Mouse (Mus musculus) neutrophil, adult 5-6 weeks (primary cell): ENCODE measurements around the gene Calm1. TPM values are rescaled to one million over a fixed set of nuclear protein-coding genes. Genes with fewer than 3 reads are reported as not detected.

ENCODE experiments used
- ATAC-seq: fragments of 151-379, 151-347 bp; 2 replicates; pipeline ENCODE4 v1.8.0; 2017; ENCODE audit warnings: mild to moderate bottlenecking, moderate TSS enrichment; ENCODE audit not compliant: insufficient number of reproducible peaks, poor library complexity, low FRiP score, severe bottlenecking; ENCODE audit errors: extremely low read depth
- total RNA-seq: library from RNA; stranded (forward); fragments of 200-1000 nt; gene quantifications from 2 replicates; pipeline ENCODE4 v1.2.3, GENCODE M21; 2017

Calm1 gene
- total RNA-seq, 1 experiment from 2014 or later = 524 TPM

DNA sequence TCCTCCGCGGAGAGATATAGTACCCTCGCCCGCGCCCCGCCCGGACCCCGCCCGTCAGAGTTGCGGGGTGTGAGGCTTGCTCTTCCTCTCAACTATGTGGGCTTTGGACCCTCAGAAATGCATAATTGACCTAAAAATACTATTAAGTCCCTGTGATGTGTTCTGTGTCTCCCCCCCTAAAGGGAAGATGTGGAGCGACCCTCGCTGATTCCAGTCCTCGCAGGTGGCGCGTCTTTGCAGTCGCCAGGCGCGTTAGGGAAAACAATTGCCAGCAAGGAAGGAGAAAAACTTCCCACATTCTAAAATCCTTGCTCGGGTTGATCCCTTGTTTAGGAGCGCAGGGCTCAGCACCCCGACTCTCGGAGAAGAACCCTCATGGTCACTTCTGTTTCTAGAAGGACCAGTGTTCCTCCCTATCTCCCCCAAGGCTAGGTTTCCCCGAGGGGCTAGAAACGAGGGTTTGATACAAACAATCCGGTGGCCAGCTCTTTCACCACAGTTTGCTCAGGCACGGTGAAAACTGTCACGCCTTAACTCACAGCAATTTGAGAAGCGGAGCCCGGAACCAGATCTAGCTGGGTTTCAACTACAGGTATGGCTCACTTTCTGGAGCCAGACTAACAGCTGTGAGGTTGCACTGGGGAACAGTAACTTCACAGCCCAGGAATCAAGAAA lies 11.3 kb upstream of the Calm1 start:
- ATAC-seq = no peak

- ATAC-seq = no peak
These were observed 8.4 kb upstream of the Calm1 start for GRCm38 (mm10) chr12:100190802-100191201.

GRCm38 (mm10) chr12:100194181-100194580 lies 5.1 kb upstream of the Calm1 start:
- peak; percentile 44; the same call in 1 of the 2 replicates for ATAC-seq

DNA sequence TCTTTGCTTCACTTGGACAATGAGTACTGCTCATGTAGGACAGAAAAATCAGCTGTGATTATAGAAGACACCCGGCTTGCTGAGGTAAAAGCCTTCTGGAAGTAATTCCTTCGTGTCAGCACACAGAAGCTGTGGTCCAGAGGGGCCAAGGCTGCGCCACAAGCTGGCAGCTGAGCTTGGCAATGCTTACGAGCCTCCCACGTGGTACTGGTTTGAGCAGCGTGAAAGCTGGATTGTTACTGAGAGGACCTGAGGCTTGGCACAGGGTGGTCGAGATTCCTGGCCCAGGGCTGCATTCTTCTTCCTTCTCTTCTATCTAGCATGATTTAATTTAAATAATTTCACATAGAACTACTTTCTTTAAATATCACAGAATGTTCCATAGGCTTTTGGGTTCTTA lies 2.4 kb upstream of the Calm1 start:
- no peak for ATAC-seq

DNA sequence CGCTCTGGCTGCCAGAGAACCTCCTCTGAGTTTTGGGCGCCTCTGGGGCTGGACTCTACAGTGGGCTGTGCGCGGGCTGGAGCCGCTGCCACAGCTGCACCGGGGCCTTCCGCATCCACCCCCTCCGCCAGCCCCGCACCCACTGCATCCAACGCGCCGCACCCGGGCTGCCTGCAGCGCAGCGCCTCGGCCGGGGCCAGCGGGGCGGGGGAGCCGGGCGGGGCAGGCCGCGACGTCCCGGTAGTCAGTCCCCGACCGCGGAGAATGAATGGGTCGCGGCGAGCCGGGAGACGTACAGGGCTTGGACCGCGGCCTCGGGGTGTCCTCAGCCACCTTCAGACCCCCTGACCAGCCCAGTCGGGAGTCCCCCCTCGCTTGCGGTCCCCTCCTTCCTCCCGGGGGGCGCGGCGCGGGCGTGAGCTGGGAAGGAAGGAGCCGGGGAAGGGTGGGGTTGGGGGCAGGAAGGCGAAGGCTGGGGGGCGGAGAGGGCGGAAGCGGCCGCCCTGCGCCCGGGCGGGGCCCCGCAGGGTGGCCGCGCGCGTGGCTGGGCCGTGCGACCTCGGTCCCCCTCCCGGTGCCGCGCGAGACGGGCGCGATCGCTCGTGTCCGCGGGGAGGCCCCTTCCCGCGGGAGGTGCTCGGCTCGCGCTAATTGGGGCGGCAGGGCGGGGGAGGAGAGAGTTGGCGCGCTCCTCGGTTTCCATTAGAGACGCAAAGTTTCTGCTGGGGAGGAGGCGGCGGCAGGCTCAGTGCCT lies 833 bp downstream of the Calm1 start:
- 0 out of 2 replicates have a peak, but pooled peaks have one; percentile 1 for ATAC-seq

DNA sequence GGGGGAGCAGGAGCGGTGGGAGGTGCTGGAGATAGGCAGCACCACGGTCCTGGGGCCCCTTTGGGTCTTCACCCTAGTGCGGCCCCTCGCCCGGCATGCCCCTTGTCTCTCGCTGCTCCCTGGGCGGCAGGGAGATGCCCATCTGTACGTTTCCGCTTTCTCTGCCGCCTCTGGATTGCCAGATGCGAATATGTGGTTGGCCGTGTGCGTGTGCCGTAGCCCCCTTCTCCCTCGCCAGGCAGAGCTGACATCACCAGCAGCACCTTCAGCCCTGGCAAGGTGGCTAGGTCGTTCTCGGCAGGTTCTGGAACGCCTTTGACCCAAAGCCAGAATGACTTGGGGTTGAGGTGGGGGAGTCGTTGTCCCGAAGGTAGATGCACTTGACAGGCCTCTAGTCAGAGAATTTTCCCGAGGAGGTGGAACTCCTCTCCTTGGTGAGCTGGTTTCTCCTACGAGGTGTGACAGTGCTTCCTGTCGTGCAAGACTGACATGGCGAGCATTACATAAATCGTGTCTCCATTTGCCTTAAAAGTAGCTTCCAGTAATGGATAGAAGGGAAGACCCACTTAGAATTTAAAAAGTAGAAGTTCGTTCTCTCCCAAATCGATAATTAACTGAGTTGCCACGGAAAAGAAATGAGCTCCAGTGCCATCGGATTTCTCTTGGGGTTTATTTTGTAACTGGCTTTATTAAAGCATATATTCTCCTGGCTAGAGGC lies 1.6 kb downstream of the Calm1 start:
- ATAC-seq = no peak

DNA sequence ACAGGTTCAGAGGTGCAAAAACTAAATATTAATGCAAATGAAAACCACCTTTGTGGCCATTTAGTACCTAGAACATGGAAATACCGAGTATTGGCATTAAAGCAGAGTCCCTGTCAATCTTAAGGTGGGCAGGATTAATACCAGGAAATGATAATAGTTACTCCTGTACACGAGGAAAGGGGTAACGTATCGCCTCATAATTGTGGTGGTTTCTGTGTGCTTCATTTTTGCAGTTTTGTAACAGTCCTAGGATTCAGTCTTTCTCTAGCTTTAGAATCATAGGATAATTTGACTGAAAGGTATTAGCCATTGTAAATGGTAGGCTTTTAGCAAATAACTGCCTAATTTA lies 2.1 kb downstream of the Calm1 start:
- no peak for ATAC-seq

GRCm38 (mm10) chr12:100201838-100202237 lies 2.6 kb downstream of the Calm1 start:
- peak; percentile 76 for ATAC-seq

- no peak for ATAC-seq
These were observed 4.5 kb downstream of the Calm1 start for GRCm38 (mm10) chr12:100203759-100204158.

DNA sequence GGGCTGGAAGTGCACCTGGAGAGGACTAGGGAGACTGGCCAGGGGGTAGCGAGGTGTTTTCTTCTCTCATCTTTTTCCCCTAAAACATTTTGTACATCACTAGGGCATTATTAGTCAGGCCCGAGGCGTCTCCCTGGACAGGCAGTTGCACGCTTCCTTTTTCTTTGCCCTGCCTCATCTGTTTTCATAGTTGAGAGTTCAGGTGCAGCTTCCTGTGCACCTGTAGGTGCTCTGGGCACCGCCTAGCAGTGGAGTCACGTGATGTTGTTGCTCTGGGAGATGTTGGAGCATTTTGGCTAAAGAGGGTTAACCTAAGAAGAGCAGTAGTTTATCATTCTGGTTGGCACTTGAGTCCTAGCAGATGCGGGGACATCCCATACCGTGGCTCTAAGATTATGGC lies 5.9 kb downstream of the Calm1 start:
- no peak for ATAC-seq

DNA sequence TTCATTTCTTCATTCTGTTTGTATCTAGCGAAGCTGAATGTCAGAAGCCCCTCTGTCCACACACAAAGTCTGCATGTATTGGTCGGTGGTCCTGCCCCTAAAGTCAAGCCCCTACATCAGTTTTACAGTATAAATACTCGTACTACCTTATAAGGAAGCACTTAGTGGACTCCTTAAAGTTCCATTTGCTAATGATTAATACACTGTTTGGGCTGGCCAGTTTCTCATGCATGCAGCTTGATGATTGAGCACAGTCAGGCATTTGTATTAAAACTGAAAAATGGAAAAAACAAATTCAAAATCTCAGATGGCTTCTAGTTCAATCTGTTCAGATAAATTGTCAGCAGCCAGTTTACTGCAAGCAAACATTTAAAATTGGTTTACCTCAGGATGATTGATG lies 7.3 kb downstream of the Calm1 start:
- no peak for ATAC-seq

DNA sequence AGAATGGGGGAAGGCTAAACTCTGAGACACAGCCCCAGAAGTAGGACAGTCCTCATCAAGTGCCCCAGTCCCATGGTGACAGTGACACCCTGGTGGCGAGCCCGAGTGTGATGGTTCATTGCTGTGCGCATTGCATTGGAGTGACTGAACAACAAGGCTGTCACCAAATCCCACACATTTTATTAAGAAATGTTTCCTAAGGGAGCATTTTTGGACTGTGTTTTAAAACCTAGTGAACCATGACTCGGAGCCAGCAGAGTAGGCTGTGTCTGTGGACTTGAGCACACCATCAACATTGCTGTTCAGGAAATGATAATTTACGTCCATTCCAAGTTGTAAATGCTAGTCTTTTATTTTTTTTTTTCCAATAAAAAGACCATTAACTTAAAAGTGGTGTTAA lies 7.7 kb downstream of the Calm1 start:
- no peak for ATAC-seq

GRCm38 (mm10) chr12:100209701-100210478 lies 10.7 kb downstream of the Calm1 start:
- ATAC-seq = no peak

DNA sequence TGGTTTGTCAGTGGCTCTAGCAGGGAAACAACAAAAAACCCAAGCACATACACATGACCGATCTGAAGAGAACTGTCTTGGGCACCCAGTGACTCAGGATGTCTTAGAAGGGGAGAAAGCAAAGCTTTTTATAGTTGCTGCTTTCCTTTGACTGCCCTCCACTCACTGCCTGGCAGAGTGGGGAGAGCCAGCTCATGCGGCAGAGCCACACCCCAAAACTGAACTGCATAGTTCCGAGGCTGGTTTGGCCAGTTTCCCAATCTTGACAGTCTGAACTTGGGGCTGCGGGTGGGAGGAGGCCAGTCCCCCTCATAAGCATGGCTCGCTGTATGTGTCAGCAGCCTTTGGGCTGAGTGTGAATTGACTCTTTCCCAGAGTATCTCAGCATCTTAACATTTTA lies 11.7 kb downstream of the Calm1 start:
- peak; percentile 36; the same call in 1 of the 2 replicates for ATAC-seq

- no peak for ATAC-seq
These were observed 12.4 kb downstream of the Calm1 start for GRCm38 (mm10) chr12:100211453-100212185.

DNA sequence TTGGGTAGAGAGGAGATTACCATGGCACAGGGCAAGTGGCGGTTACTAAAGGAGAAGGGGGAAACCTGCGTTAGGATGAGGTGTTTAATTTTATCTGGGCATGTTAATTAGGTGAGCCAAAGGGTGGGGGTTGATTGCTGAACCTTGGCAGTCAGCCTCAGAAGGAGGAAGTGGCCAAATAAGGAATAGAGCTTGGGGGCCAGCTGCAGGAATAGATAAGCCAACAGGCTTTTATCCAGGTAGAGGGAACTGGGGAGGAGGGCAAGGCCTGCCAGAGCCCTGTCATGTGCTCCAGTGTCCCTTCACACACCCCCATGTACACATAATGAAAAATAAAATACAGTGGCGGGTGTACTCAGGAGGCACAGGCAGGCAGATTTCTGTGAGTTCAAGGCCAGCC lies 13.2 kb downstream of the Calm1 start:
- peak; percentile 59 for ATAC-seq

DNA sequence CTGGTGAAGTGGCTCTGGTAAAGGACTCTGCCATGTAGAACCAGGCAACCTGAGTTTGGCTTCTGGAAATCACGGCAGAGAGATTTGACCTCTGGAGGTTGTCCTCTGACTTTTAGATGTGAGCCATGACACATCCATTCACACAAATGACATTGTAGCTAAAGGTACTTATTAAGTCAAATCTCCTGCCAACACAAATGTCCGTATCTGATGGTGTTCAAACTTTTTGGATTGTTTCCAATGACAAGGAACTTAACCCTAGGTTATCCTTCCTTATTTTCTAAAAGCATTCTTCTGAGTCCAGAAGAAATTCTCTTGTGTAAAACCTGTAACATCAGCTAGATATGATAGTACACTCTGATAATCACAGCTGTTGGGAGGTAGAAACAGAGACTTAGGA lies 13.9 kb downstream of the Calm1 start:
- ATAC-seq = no peak

- no peak for ATAC-seq
These were observed 14.9 kb downstream of the Calm1 start for GRCm38 (mm10) chr12:100214156-100214555.

- ATAC-seq = no peak
These were observed 15.5 kb downstream of the Calm1 start for GRCm38 (mm10) chr12:100214738-100215137.
